Comparison of ENCODE assay signal across 14 mouse cellular contexts in the genomic region with DNA sequence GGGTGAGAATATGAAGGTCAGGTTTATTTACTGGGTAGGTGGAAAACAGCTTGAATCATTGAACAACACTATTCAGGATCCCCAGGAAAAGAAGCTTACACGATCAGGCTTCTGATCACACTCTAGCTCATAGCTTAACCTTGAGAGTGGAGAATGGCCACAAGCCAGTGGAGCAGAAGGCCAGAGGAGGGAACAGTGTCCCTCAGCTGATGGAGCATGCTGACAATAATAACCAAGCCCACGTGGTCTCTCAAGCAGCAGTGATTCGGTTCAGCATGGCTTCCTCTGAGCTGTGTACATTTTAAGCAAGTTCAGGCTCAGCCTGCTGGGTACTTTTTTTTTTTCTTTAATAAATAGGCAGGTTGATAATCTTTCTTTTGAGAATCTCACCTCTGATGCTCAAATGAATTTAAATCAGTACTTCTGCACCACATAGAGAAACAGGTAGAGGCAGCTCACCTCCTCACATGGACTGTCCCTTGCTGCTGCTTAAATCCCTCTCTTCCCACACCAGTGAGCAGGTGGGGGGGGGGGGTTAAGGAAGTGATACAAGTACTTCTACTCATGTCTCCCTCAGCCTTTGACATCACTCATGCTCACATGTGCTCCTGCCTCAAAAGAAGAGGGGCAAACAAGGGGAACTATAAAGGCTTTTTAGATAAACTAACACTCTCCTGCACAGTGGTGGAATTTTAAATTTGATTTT.
A peak's percentile ranks its signal among the peaks of the same experiment; 100 is the strongest.
DNase-seq lines count a peak whose midpoint lies in the region; ATAC-seq and TF ChIP-seq lines count a peak whose summit lies in the region.
"Had no signal": no experiment of that assay in that cellular context is flagged by ENCODE, and none has a peak within 500 bp of the region (broad histone marks: within the 10 kb centered on the region; RNA-seq: fewer than 3 reads in every experiment).

No protein-coding gene starts in this region.

- TF ChIP-seq CTCF in brain, embryonic 14.5 days (IDR thresholded peaks at IDR 0.05; ENCODE audit: borderline replicate concordance, extremely low read depth, insufficient read depth, insufficient read length) = no peak

- no peaks in the 10 kb centered on the region for H3K9me3 ChIP-seq in kidney, embryonic 16.5 days (ENCODE audit: low read length)
- H3K9me3 ChIP-seq: heart, embryonic 12.5 days; hindbrain, embryonic 13.5 days had no signal

- no peak for TF ChIP-seq POLR2A in brain, embryonic 14.5 days (IDR thresholded peaks at IDR 0.05; ENCODE audit: borderline replicate concordance, extremely low read depth, insufficient read depth, insufficient read length, poor library complexity, severe bottlenecking)

- no peak overlapping the region for H3K4me2 ChIP-seq in kidney, embryonic 16.5 days (replicated peaks; ENCODE audit: low read depth, low read length)
- H3K4me2 ChIP-seq: heart, embryonic 12.5 days; hindbrain, embryonic 13.5 days had no signal

- H3K4me1 ChIP-seq in kidney, embryonic 16.5 days (ENCODE audit: insufficient read depth, low read length) = no peaks in the 10 kb centered on the region
- H3K4me1 ChIP-seq: heart, embryonic 12.5 days had no signal

- H3K36me3 ChIP-seq in kidney, embryonic 16.5 days (ENCODE audit: insufficient read depth, low read length) = no peaks in the 10 kb centered on the region
- H3K36me3 ChIP-seq: heart, embryonic 12.5 days; hindbrain, embryonic 13.5 days had no signal

- 43% methylated on average over 3 of the region's 3 CpGs for WGBS in kidney, embryonic 16.5 days

- no peaks in the 10 kb centered on the region for H3K27me3 ChIP-seq in kidney, embryonic 16.5 days (ENCODE audit: insufficient read depth, low read length)
- H3K27me3 ChIP-seq: heart, embryonic 12.5 days; hindbrain, embryonic 13.5 days had no signal

- ATAC-seq in kidney, embryonic 16.5 days (ENCODE audit: low FRiP score, low TSS enrichment) = peak; percentile 82
- ATAC-seq: forebrain, embryonic 16.5 days; midbrain, embryonic 16.5 days; Patski had no signal

- no peak overlapping the region for H3K4me3 ChIP-seq in kidney, embryonic 16.5 days (ENCODE audit: low read length)
- H3K4me3 ChIP-seq: heart, embryonic 12.5 days; hindbrain, embryonic 13.5 days had no signal

- H3K9ac ChIP-seq in kidney, embryonic 16.5 days (replicated peaks; ENCODE audit: low read length) = no peak overlapping the region
- H3K9ac ChIP-seq: heart, embryonic 12.5 days; hindbrain, embryonic 13.5 days had no signal

- H3K27ac ChIP-seq in kidney, embryonic 16.5 days (ENCODE audit: low read length) = no peak overlapping the region
- H3K27ac ChIP-seq: hindbrain, embryonic 13.5 days had no signal

- DNase-seq in kidney, adult 8-10 months = no peak
- peak; percentile 37 for DNase-seq in adrenal gland, postnatal 14 days
- peak; percentile 28 for DNase-seq in brain, embryonic 14.5 days (ENCODE audit: low read depth)
- DNase-seq in cerebellum, postnatal 25 days = peak; percentile 71 to 82
- no peak for DNase-seq in frontal cortex, postnatal 25 days (ENCODE audit: low spot score in 2 of 2)
- no peak for DNase-seq in heart, postnatal 14 days
- DNase-seq: gastrocnemius, postnatal 10 days; lung, postnatal 4 days had no signal

- intact Hi-C loops in heart, postnatal 14 days (cut with DNase I) = no loop called here

Comparison
In these comparisons a context has a peak if more than half of its experiments do, and no peak if none do; other contexts are left out.
1. DNase-seq: peak in adrenal gland, postnatal 14 days (single experiment), brain, embryonic 14.5 days (single experiment) and cerebellum, postnatal 25 days (2 of 2); none in kidney, adult 8-10 months (0 of 2), frontal cortex, postnatal 25 days (0 of 2) and heart, postnatal 14 days (0 of 2).